Mouse (Mus musculus): Measurements from ENCODE around the gene F830045P16Rik.
A peak's percentile ranks its signal among the peaks of the same experiment; 100 is the strongest.
"Not testable (repeated sequence)": the region's sequence is repeated elsewhere in the genome, so short reads cannot be mapped to it uniquely, and the experiment has no call there.

Gene F830045P16Rik

GRCm38 (mm10) chr2:129545596-129545995, 9.2 kb upstream of the F830045P16Rik start:
- DNase-seq (ENCODE audit: low spot score), result no peak

DNA sequence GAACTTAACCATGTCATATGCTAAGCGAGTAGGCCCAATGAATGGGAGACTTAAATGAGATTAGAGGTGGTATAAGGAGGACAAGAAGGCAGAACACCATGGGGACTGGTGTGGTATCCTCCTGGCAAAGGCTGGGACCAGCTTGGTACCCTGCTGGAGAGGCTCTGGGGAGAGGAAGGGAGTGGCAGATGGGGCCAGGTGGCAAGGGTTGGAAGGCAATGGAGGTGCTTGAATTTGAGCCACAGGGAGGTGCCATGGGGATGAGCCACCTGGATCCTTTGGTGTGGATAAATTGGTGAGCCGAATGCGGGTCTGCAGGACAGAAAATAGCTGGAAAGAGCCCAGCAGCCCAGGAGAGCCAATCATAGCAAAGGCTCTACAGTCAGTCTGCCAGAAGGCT, 8.5 kb upstream of the F830045P16Rik start:
- no peak for DNase-seq (ENCODE audit: low spot score)

DNA sequence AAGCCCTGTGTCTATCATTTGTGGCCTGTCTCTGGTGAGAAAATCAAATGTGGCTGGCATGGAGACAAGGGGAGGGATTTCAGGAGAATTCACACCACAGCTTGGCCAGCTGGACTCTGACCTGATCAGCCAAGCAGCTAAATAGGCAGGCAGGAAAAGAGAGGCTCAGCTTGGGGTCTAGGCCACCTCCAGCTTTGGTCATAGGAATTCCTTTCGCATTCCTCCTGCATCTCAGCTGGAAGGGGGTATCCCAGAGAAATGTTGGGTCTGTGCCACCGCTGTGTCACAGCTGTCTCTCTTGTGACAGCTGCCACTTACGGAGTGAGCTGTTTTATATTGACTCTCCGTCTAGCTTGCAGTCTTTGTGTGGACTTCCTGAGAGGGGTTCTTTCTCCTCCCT, 8.0 kb upstream of the F830045P16Rik start:
- DNase-seq (ENCODE audit: low spot score), result no peak

GRCm38 (mm10) chr2:129540036-129540435, 3.6 kb upstream of the F830045P16Rik start:
- DNase-seq (ENCODE audit: low spot score), result no peak

DNA sequence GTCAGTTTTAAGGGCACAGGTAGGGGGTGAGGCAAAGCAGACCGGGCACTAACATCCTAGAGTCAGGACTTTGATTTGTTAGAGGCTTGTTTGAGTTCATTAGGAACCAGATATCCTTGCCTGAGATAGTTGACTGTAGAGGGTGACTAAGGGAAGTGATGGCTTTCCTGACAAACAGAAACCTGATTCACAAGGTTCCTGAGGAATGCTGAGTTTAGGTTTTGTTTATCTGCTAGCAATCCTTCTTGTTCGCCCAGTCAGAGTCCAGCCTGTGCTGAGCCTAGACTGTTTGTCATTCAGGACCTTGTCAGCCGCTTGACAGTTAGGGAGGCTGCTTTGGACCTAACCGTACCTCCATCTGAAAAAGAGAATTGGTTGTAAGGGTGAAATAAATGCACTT, 2.8 kb upstream of the F830045P16Rik start:
- no peak for DNase-seq (ENCODE audit: low spot score)

GRCm38 (mm10) chr2:129537926-129538325, 1.5 kb upstream of the F830045P16Rik start:
- DNase-seq (ENCODE audit: low spot score), result no peak

DNA sequence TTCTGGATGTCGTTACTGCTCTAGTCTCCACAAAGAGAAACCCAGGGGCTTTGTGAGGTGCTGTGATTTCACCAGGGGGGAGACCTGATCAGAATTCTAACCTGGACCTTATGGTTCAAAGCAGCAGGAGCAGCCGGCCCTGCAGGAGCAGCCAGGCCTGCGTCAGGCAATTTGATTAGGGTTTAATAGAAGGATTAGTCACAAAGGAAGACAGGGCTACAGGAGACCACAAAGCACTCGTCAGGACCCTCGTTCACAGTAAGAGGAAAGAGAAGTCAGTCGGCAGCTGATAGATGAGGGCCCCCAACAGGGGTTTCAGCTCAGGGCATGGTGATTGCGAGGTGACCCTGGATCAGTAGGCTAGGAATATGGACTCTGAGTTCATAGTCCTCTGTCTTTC, 958 bp upstream of the F830045P16Rik start:
- DNase-seq (ENCODE audit: low spot score), result no peak

DNA sequence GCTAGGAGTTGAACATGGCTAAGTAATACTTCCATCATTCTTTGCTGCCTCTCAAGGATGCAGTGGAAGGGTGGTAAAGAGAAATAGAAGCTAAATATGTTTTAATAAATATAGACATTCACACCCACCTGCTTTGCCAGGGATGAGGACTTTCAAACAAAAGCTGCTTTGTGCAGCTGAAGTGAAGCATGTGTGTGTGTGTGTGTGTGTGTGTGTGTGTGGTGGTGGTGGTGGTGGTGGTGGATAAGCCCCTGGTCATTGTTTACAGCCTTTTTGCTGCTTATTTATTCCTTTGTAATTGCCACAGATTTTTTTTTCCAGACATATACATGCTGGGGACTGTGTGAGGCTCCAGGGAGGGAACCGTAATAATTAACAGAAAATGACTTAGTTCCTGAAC, 524 bp upstream of the F830045P16Rik start:
- DNase-seq (ENCODE audit: low spot score), result no peak

DNA sequence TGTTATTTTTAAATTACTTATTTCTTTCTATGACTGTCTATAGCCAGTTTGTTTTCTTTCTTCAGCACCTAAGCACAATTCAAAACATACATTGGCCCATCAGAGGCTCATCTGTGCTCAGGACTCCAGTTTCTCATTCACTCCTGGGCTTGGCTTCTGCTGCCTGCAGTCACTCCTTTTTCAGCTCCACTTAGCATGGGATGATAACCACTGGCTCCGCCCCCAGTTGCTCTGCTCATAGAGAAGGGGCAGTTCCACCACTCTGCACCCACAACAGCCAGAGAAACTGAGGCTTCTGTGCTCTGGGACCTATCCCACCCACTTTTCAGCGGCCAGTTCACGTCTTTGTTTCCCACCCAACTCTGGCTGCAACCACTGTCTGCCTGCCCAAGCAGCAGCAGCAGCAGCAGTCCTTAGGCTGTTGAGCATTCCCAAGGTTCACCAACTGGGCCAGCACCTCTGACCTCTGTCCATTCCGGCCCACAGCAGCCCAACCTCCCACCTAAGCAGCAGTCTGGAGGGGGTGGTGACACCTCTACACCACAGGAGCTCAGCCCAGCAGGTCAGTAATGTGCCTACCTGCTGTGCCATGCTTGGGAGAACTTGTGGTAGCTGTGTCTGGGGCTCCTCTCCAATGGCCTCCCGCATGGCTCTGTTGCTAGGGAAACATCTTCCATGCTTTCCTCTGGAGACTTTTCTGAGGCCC, 1.4 kb downstream of the F830045P16Rik start:
- DNase-seq (ENCODE audit: low spot score), result no peak

- DNase-seq (ENCODE audit: low spot score), result no peak
These were observed 4.5 kb downstream of the F830045P16Rik start for GRCm38 (mm10) chr2:129531890-129532289.

DNA sequence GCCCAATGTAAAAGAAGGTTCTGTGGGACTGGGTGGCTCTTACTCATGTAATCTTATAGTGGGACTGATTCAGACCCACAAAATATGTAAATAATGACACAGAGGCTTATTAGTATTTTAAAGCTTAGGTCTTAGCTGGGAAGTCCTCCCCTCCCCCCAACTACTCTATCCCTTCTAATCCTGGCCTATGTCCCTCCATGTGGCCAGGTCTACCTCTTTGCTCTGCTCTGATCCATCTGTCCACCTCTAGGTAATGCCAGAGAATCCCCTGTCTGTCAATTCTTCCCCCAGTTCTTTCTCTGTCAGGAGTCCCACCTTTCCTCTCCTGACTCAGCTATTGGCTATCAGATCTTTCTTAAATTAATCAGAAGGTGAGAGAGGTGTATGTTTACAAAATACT, 5.3 kb downstream of the F830045P16Rik start:
- DNase-seq (ENCODE audit: low spot score), result no peak

- DNase-seq (ENCODE audit: low spot score), result no peak
These were observed 6.8 kb downstream of the F830045P16Rik start for GRCm38 (mm10) chr2:129529297-129530209.

GRCm38 (mm10) chr2:129527916-129528315, 8.5 kb downstream of the F830045P16Rik start:
- no peak for DNase-seq (ENCODE audit: low spot score)

DNA sequence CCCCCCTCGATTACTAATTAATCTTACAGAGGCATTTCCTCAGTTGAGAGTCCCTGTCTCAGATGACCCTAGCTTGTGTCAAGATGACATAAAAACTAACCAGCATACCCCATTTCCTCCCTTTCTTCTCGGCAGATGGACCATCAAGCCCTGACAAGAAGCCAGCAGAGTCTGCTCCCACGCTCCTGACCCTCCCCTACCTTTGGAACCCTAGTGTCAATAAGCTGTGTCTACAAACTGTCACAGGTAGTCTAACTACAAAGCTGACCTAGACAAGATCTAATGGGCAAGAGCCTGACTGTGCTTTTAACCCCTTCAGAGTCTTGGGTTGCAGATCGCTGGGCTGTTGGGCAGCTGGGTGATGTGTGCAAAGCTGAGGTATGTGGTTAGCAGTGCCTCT, 10.1 kb downstream of the F830045P16Rik start:
- DNase-seq (ENCODE audit: low spot score), result no peak

GRCm38 (mm10) chr2:129525644-129526043, 10.8 kb downstream of the F830045P16Rik start:
- no peak for DNase-seq (ENCODE audit: low spot score)

GRCm38 (mm10) chr2:129518526-129518925, 17.9 kb downstream of the F830045P16Rik start:
- no peak for DNase-seq (ENCODE audit: low spot score)

DNA sequence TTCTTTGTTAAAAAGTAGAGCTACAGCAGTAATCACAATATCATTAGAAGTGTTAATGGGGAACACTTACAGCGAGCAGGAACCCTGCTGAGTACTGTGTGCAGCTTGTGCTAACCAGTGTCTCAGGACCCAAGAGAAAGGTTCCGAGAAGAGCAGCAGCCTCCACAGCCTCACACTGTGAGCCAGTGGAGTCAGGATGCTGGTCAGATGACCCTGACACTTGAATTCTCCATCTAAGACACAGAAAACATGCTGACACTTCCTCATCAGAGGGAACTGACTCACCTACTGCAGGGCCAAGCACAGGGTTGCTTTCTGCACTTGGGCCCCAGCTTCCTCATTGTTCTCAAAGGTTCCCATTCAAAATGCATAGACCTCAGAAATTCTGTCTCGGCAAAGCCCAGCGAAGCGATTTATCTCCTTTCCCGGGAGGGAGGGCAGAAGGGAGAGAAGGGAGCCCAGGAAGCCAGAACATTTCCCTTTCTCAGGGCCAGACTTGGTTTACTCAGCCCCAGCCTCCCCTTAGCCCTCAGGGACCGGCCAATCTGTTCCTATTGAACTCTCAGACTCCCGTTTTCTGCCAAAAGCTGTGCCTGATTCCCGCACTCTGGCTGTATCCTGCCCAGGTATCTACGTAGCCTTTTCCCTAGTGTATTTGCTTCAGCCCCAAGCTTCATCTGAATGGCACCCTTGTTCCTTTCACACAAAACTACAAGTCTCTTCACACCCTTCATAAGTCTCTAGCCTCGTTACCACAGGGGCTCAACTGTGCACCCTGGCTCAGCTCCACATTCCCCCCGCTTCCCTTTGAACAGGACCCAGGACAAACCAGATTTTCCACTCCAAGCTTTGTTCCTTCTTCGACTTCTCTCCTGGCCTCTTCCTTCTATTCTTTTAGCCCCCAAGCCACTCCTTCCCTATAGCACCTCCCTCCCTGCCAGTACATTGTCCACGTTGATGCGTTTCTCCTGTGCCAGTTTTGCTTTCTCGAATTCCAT, 21.2 kb downstream of the F830045P16Rik start:
- peak; percentile 40 for DNase-seq (ENCODE audit: low spot score)

GRCm38 (mm10) chr2:129514401-129514667, 22.1 kb downstream of the F830045P16Rik start:
- DNase-seq (ENCODE audit: low spot score), result no peak

GRCm38 (mm10) chr2:129513546-129514400, 22.6 kb downstream of the F830045P16Rik start:
- no peak for DNase-seq (ENCODE audit: low spot score)

DNA sequence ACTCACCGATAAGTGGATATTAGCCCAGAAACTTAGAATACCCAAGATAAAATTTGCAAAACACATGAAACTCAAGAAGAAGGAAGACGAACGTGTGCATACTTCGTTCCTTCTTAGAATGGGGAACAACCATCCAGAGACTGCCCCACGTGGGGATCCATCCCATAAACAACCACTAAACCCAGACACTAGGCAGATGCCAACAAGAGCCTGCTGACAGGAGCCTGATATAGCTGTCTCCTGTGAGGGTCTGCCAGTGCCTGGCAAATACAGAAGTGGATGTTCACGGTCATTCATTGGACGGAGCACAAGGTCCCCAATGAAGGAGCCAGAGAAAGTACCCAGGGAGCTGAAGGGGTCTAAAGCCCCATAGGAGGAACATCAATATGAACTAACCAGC, 24.3 kb downstream of the F830045P16Rik start:
- not testable (repeated sequence) for DNase-seq (ENCODE audit: low spot score)

DNA sequence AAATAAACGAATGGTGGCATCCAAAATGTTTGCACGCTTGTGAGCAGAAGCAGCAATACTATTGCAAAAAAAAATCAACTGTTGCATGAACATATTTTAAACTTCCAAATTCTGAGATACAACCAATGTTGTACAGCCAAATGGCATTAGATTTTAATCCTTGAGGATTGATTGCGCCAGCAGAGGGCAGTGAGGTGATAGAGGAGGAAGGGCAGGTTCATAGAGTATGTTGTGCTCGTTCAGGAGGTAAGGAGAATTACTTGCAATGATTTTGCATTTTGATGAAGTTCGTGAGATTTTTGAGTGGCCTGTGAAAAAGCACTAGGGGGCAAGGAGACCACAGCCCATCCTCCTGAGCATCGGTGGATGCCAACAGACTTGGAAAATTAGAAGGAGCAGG, 33.8 kb downstream of the F830045P16Rik start:
- peak; percentile 52 for DNase-seq (ENCODE audit: low spot score)
